Mouse (Mus musculus) brain, embryonic 14.5 days (tissue): ENCODE results near the gene Lrrc46.

ENCODE experiments used
- CTCF ChIP-seq: fragments of 200-500 bp; IDR thresholded peaks from 2 replicates; pipeline ENCODE4 v1.5.1; 2012; ENCODE audit warnings: inconsistent platforms, mild to moderate bottlenecking, moderate library complexity, borderline replicate concordance; ENCODE audit not compliant: insufficient read depth, insufficient read length; ENCODE audit errors: extremely low read depth
- POLR2A ChIP-seq: fragments of 200-500 bp; IDR thresholded peaks from 2 replicates; pipeline ENCODE4 v1.6.1; 2012; ENCODE audit warnings: mild to moderate bottlenecking, inconsistent platforms, borderline replicate concordance; ENCODE audit not compliant: poor library complexity, insufficient read depth, insufficient read length, severe bottlenecking; ENCODE audit errors: extremely low read depth

DNA sequence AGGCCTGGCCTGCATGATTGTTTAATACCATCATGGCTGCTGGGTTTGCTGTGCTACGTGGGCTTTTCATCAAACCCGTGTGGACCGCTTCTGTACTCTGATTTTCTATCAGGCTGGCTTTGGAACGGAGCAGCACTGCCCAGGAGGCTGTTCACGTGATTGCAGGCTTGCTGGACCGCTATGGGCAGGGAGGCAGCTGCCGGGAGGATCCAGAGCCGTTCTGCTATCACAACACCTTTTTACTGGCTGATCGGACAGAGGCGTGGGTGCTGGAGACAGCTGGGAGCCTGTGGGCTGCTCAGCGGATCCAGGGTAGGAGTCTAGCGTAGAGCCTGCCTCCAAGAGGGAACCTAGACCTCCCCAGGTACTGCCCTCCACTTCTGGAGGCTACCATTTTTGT lies 9.2 kb downstream of the Lrrc46 start:
- TF ChIP-seq POLR2A: no peak
- no peak for TF ChIP-seq CTCF
